Mouse (Mus musculus) kidney, adult 2 months (tissue): ENCODE measurements around the gene Btbd1.

Experiments used
- CTCF ChIP-seq: fragments of 200-500 bp; conservative IDR thresholded peaks from 2 replicates; pipeline ENCODE4 v1.5.1; 2011; ENCODE audit warnings: low read depth, mild to moderate bottlenecking, control low read depth, low read length, moderate library complexity, mixed read lengths; ENCODE audit not compliant: insufficient read depth, insufficient read length
- POLR2A ChIP-seq: fragments of 200-500 bp; IDR thresholded peaks from one replicate; pipeline ENCODE4 v1.6.1; 2011; ENCODE audit warnings: low read depth, low read length, control low read depth

- TF ChIP-seq CTCF (no peak), POLR2A (no peak)
These were observed 36.7 kb upstream of the Btbd1 start for GRCm38 (mm10) chr7:81865937-81866336.
